ENCODE assay signal across 8 mouse cellular contexts in genomic region chr11:19992341-19993281, GRCm38 (mm10).
DNase-seq lines count a peak whose midpoint lies in the region; ATAC-seq and TF ChIP-seq lines count a peak whose summit lies in the region.

No protein-coding gene starts in this region.

- no peaks in the 10 kb centered on the region for H3K9me3 ChIP-seq in hindbrain, postnatal 0 days (ENCODE audit: low read length)
- H3K9me3 ChIP-seq in hindbrain, embryonic 14.5 days (ENCODE audit: control insufficient read depth, low read length), result no peaks in the 10 kb centered on the region
- H3K9me3 ChIP-seq in MEL (replicated peaks; ENCODE audit: insufficient read depth, low read length), result no peaks in the 10 kb centered on the region
- no peaks in the 10 kb centered on the region for H3K9me3 ChIP-seq in intestine, embryonic 16.5 days (ENCODE audit: control insufficient read depth, low read length)
- no peaks in the 10 kb centered on the region for H3K9me3 ChIP-seq in forebrain, embryonic 10.5 days

- intact Hi-C loops in gastrocnemius, postnatal 14 days (cut with DNase I; ENCODE audit: low total_unique reads), result no loop called here

- H3K27me3 ChIP-seq in hindbrain, postnatal 0 days (ENCODE audit: insufficient read depth, low read length), result no peaks in the 10 kb centered on the region
- H3K27me3 ChIP-seq in hindbrain, embryonic 14.5 days (ENCODE audit: control insufficient read depth, insufficient read depth, low read length), result no peaks in the 10 kb centered on the region
- no peaks in the 10 kb centered on the region for H3K27me3 ChIP-seq in MEL (ENCODE audit: control insufficient read depth in 1 of 2, insufficient read depth in 2 of 2, low read length in 2 of 2)
- H3K27me3 ChIP-seq in intestine, embryonic 16.5 days (replicated peaks; ENCODE audit: control insufficient read depth, insufficient read depth, low read length), result no peaks in the 10 kb centered on the region
- no peaks in the 10 kb centered on the region for H3K27me3 ChIP-seq in forebrain, embryonic 10.5 days (ENCODE audit: poor library complexity, severe bottlenecking)

- H3K79me2 ChIP-seq in MEL (ENCODE audit: control insufficient read depth, insufficient read depth, low read length, poor library complexity), result peaks cover 42% of the 10 kb centered on the region

- H3K4me2 ChIP-seq in hindbrain, postnatal 0 days (ENCODE audit: low read depth, low read length), result no peak overlapping the region
- no peak overlapping the region for H3K4me2 ChIP-seq in hindbrain, embryonic 14.5 days (replicated peaks)
- peak overlapping the region; percentile 3; the same call in 1 of the 2 replicates for H3K4me2 ChIP-seq in intestine, embryonic 16.5 days (ENCODE audit: low read depth, low read length)

- TF ChIP-seq RAD21 in MEL (IDR thresholded peaks at IDR 0.05; ENCODE audit: low read depth, low read length), result no peak

- no peak overlapping the region for H3K9ac ChIP-seq in hindbrain, postnatal 0 days (replicated peaks; ENCODE audit: low read length)
- no peak overlapping the region for H3K9ac ChIP-seq in hindbrain, embryonic 14.5 days
- H3K9ac ChIP-seq in MEL (ENCODE audit: control insufficient read depth, low read depth, low read length, poor library complexity, severe bottlenecking), result no peak overlapping the region
- H3K9ac ChIP-seq in intestine, embryonic 16.5 days (ENCODE audit: low read depth, low read length), result peak overlapping the region; percentile 39; the same call in 1 of the 2 replicates

- TF ChIP-seq POLR2A in MEL (IDR thresholded peaks at IDR 0.05; ENCODE audit: control insufficient read depth in 1 of 2, insufficient read depth in 1 of 2, low read depth in 1 of 2, low read length in 2 of 2, poor library complexity in 1 of 2), result no peak

- no peak for DNase-seq in hindbrain, postnatal 0 days (ENCODE audit: low spot score)
- DNase-seq in hindbrain, embryonic 14.5 days (ENCODE audit: low spot score), result no peak
- peak; percentile 33 for DNase-seq in MEL (ENCODE audit: low read depth, low spot score)
- DNase-seq in natural killer cell, adult 2 months (ENCODE audit: low spot score in 2 of 2), result peak; percentile 16 to 17
- DNase-seq in forebrain, embryonic 10.5 days (ENCODE audit: extremely low spot score, low spot score), result no peak
- no peak for DNase-seq in ovary, postnatal 14 days (ENCODE audit: low spot score)
- DNase-seq in gastrocnemius, postnatal 14 days, result no peak

- no peak overlapping the region for H3K4me3 ChIP-seq in hindbrain, postnatal 0 days (ENCODE audit: low read length)
- H3K4me3 ChIP-seq in hindbrain, embryonic 14.5 days (replicated peaks; ENCODE audit: low read length), result no peak overlapping the region
- no peak overlapping the region for H3K4me3 ChIP-seq in MEL (ENCODE audit: control insufficient read depth in 1 of 2, insufficient read depth in 1 of 2, low read depth in 2 of 2, low read length in 2 of 2)
- no peak overlapping the region for H3K4me3 ChIP-seq in intestine, embryonic 16.5 days (ENCODE audit: low read length)
- no peak overlapping the region for H3K4me3 ChIP-seq in forebrain, embryonic 10.5 days

- 56% methylated on average over 13 of the region's 15 CpGs for WGBS in hindbrain, postnatal 0 days
- WGBS in hindbrain, embryonic 14.5 days, result 69% methylated on average over 14 of the region's 15 CpGs
- WGBS in intestine, embryonic 16.5 days, result 47% methylated on average over 13 of the region's 15 CpGs
- 82% methylated on average over 14 of the region's 15 CpGs for WGBS in forebrain, embryonic 10.5 days

- no peaks in the 10 kb centered on the region for H3K4me1 ChIP-seq in hindbrain, postnatal 0 days (ENCODE audit: insufficient read depth, low read length)
- 0 out of 2 replicates have a peak, but pooled peaks cover under 1% of the 10 kb centered on the region for H3K4me1 ChIP-seq in hindbrain, embryonic 14.5 days (replicated peaks; ENCODE audit: control insufficient read depth, insufficient read depth, low read length)
- H3K4me1 ChIP-seq in MEL (ENCODE audit: control insufficient read depth in 1 of 2, insufficient read depth in 2 of 2, low read length in 2 of 2), result peaks cover 28 to 42% of the 10 kb centered on the region in 2 experiments
- peaks cover 49% of the 10 kb centered on the region for H3K4me1 ChIP-seq in intestine, embryonic 16.5 days (ENCODE audit: control insufficient read depth, insufficient read depth, low read length)
- peaks cover 40% of the 10 kb centered on the region for H3K4me1 ChIP-seq in forebrain, embryonic 10.5 days

- TF ChIP-seq CTCF in hindbrain, postnatal 0 days (IDR thresholded peaks at IDR 0.05; ENCODE audit: low read depth), result no peak
- TF ChIP-seq CTCF in MEL (IDR thresholded peaks at IDR 0.05 in 2 of 3, conservative IDR thresholded peaks at IDR 0.05 in 1 of 3; ENCODE audit: control insufficient read depth in 1 of 3, insufficient read depth in 1 of 3, low read depth in 2 of 3, low read length in 3 of 3, poor library complexity in 1 of 3, severe bottlenecking in 1 of 3), result no peak

- TF ChIP-seq EP300 in MEL (IDR thresholded peaks at IDR 0.05; ENCODE audit: low read depth in 1 of 2, low read length in 2 of 2), result peak; percentile 15 to 47; a peak in 2 of 4 replicates

- H3K36me3 ChIP-seq in hindbrain, postnatal 0 days (ENCODE audit: insufficient read depth, low read length), result no peaks in the 10 kb centered on the region
- H3K36me3 ChIP-seq in hindbrain, embryonic 14.5 days (replicated peaks; ENCODE audit: control insufficient read depth, insufficient read depth), result no peaks in the 10 kb centered on the region
- peaks cover 2 to 42% of the 10 kb centered on the region in 2 experiments; a peak in 2 of 4 replicates for H3K36me3 ChIP-seq in MEL (ENCODE audit: control insufficient read depth in 1 of 2, insufficient read depth in 2 of 2, low read length in 2 of 2)
- no peaks in the 10 kb centered on the region for H3K36me3 ChIP-seq in intestine, embryonic 16.5 days (ENCODE audit: control insufficient read depth, insufficient read depth, low read length)
- H3K36me3 ChIP-seq in forebrain, embryonic 10.5 days (replicated peaks), result no peaks in the 10 kb centered on the region; the same call in 1 of the 2 replicates

- no peak overlapping the region for H3K27ac ChIP-seq in hindbrain, postnatal 0 days
- H3K27ac ChIP-seq in hindbrain, embryonic 14.5 days, result no peak overlapping the region
- no peak overlapping the region for H3K27ac ChIP-seq in MEL (ENCODE audit: control insufficient read depth, low read depth, low read length)
- H3K27ac ChIP-seq in intestine, embryonic 16.5 days (ENCODE audit: low read length), result peak overlapping the region; percentile 78
- no peak overlapping the region for H3K27ac ChIP-seq in forebrain, embryonic 10.5 days

- peak; percentile 36; the same call in 1 of the 2 replicates for ATAC-seq in hindbrain, postnatal 0 days
- ATAC-seq in hindbrain, embryonic 14.5 days (ENCODE audit: low FRiP score), result no peak
- peak; percentile 60 for ATAC-seq in intestine, embryonic 16.5 days

TF ChIP-seq in MEL, 35 proteins besides CTCF, POLR2A, EP300 and RAD21:
- TF ChIP-seq ELF1 (IDR thresholded peaks at IDR 0.05; ENCODE audit: low read depth, low read length) (no peak), SMC3 (IDR thresholded peaks at IDR 0.05; ENCODE audit: low read depth, low read length) (no peak), MAZ (IDR thresholded peaks at IDR 0.05; ENCODE audit: low read depth, low read length) (0 out of 2 replicates have a peak, but pooled peaks have one; percentile 40), HCFC1 (IDR thresholded peaks at IDR 0.05; ENCODE audit: low read depth, low read length) (no peak), NELFE (IDR thresholded peaks at IDR 0.05; ENCODE audit: low read depth, low read length) (no peak), ZNF384 (IDR thresholded peaks at IDR 0.05; ENCODE audit: low read depth, low read length) (no peak), GATA1 (IDR thresholded peaks at IDR 0.05; ENCODE audit: low read depth, low read length) (peak; percentile 65), ETS1 (IDR thresholded peaks at IDR 0.05; ENCODE audit: low read depth, low read length) (no peak), MEF2A (IDR thresholded peaks at IDR 0.05; ENCODE audit: extremely low read depth, insufficient replicate concordance, low read depth, low read length, poor library complexity, severe bottlenecking) (no peak), NRF1 (IDR thresholded peaks at IDR 0.05; ENCODE audit: insufficient read depth, low read depth, low read length, poor library complexity, severe bottlenecking) (no peak), USF1 (IDR thresholded peaks at IDR 0.05; ENCODE audit: low read depth, low read length) (no peak), ZKSCAN1 (IDR thresholded peaks at IDR 0.05; ENCODE audit: low read depth, low read length) (no peak), UBTF (IDR thresholded peaks at IDR 0.05; ENCODE audit: borderline replicate concordance, insufficient read depth, low read depth, low read length) (no peak), USF2 (IDR thresholded peaks at IDR 0.05; ENCODE audit: borderline replicate concordance in 1 of 2, insufficient read depth in 1 of 2, low read depth in 1 of 2, low read length in 2 of 2) (no peak), CHD1 (IDR thresholded peaks at IDR 0.05; ENCODE audit: low read depth, low read length) (no peak), POLR2AphosphoS5 (IDR thresholded peaks at IDR 0.05; ENCODE audit: borderline replicate concordance, low read depth, low read length) (no peak)

Comparison
In these comparisons a context has a peak if more than half of its experiments do, and no peak if none do; other contexts are left out.
1. DNase-seq: peak in MEL (single experiment) and natural killer cell, adult 2 months (2 of 2); none in hindbrain, postnatal 0 days (single experiment), hindbrain, embryonic 14.5 days (single experiment), forebrain, embryonic 10.5 days (single experiment), ovary, postnatal 14 days (single experiment) and gastrocnemius, postnatal 14 days (single experiment).